Mouse (Mus musculus) forebrain, embryonic 12.5 days (tissue): ENCODE measurements around the gene Gm17657. TPM values are rescaled to one million over a fixed set of nuclear protein-coding genes. Genes with fewer than 3 reads are reported as not detected.
"Not testable (repeated sequence)": the region's sequence is repeated elsewhere in the genome, so short reads cannot be mapped to it uniquely, and the experiment has no call there.

Experiments used
- ATAC-seq: fragments of 200-750 bp; cut with Nextera tagmentation; 2 replicates; pipeline ENCODE4 v1.8.0; 2017; ENCODE audit warnings: moderate TSS enrichment; ENCODE audit not compliant: low FRiP score
- H3K27ac ChIP-seq: fragments of 300-500 bp; sonication (generic); 2 replicates; pipeline ENCODE4 v1.5.1; 2016; ENCODE audit warnings: mild to moderate bottlenecking
- H3K27me3 ChIP-seq: fragments of 300-500 bp; sonication (generic); 2 replicates; pipeline ENCODE4 v1.6.1; 2016; ENCODE audit warnings: mild to moderate bottlenecking
- H3K36me3 ChIP-seq: fragments of 300-500 bp; sonication (generic); replicated peaks from 2 replicates; pipeline ENCODE4 v1.6.1; 2016; ENCODE audit warnings: mild to moderate bottlenecking
- H3K4me1 ChIP-seq: fragments of 300-500 bp; sonication (generic); 2 replicates; pipeline ENCODE4 v1.6.1; 2016
- H3K4me2 ChIP-seq: fragments of 300-500 bp; sonication (generic); 2 replicates; pipeline ENCODE4 v1.6.1; 2016; ENCODE audit warnings: mild to moderate bottlenecking, moderate library complexity
- H3K4me3 ChIP-seq: fragments of 300-500 bp; sonication (generic); replicated peaks from 2 replicates; pipeline ENCODE4 v1.5.1; 2016; ENCODE audit warnings: mild to moderate bottlenecking
- H3K9ac ChIP-seq: fragments of 300-500 bp; sonication (generic); 2 replicates; pipeline ENCODE4 v1.6.1; 2016; ENCODE audit warnings: mild to moderate bottlenecking
- H3K9me3 ChIP-seq: fragments of 300-500 bp; sonication (generic); 2 replicates; pipeline ENCODE4 v1.6.1; 2016
- WGBS: fragments of 180-500 bp; shearing (Covaris S2); methylation state at CpG from one replicate; pipeline ENCODE4 v1.1.7; 2016; 5-methylcytosine and 5-hydroxymethylcytosine counted together
- polyA plus RNA-seq: library from polyadenylated mRNA; unstranded; fragments of >200 nt; fragmentation: Nextera tagmentation; extraction: Ambion mirVana; gene quantifications from 2 replicates; pipeline ENCODE4 v1.2.1, GENCODE M21; 2016

The Gm17657 gene
- polyA plus RNA-seq, 1 experiment from 2014 or later, result not detected

DNA sequence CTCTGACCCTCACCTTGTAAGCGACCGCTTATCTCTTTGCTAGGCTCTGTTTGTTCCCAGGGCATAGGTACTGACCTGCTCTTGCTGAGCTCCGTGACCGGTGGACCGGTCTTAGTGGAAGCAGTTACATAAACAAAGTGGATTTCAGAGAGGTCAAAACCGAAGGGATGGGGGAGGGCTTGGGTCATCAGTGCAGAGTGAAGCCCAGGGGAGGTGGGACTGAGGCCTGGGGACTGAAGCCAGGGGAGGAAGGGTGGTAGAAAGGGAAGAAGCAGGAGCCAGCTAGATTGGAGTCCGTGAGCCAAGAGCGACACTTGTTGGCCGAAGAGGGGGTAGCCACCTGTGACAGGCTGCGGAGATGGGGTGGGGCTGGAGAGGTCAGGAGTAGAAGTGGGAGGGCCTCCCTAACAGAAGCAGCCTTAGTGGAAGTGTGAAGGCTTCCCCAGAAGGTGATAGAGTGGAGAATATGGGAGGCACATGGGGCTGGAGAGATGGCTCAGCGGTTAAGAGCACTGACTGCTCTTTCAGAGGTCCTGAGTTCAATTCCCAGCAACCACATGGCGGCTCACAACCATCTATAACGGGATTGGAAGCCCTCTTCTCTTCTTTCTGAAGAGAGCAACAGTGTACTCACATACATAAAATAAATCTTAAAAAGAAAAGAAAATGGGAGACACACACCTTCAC lies 36.3 kb downstream of the Gm17657 start:
- ATAC-seq, result no peak
- H3K36me3 ChIP-seq, result no peaks in the 10 kb centered on the region
- no peak overlapping the region for H3K27ac ChIP-seq

DNA sequence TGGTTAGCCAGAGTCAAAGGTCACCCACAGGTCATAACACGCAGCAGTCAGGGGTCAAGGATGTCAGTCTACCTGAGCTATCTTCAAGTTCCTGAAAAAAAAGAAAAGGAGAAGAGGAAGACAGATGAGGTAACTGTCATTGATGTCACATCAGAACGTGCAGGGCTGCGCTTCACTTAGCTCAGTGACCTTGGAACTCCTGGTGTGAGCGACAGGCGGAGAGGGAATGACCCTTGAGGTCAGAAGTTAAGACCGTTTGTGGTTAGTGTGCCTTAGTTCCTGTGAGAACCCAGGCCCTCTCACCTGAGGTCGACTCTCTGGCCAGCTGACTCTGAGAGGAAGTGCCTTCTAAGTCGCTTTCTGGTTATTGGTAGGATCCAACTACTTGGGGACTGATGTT lies 38.7 kb downstream of the Gm17657 start:
- H3K4me2 ChIP-seq, result no peak overlapping the region
- no peaks in the 10 kb centered on the region; the same call in 1 of the 2 replicates for H3K4me1 ChIP-seq
- WGBS, result 67% methylated on average over 8 of the region's 8 CpGs
- no peak overlapping the region for H3K27ac ChIP-seq
- H3K9ac ChIP-seq, result no peak overlapping the region
- no peak overlapping the region for H3K4me3 ChIP-seq
- ATAC-seq, result no peak
- H3K36me3 ChIP-seq, result no peaks in the 10 kb centered on the region
- H3K9me3 ChIP-seq, result no peaks in the 10 kb centered on the region
- no peaks in the 10 kb centered on the region; the same call in 1 of the 2 replicates for H3K27me3 ChIP-seq

More for the DNA sequence above, 36.3 kb downstream of the Gm17657 start:
- no peaks in the 10 kb centered on the region; the same call in 1 of the 2 replicates for H3K4me1 ChIP-seq
- no peak overlapping the region for H3K4me2 ChIP-seq
- no peaks in the 10 kb centered on the region; the same call in 1 of the 2 replicates for H3K27me3 ChIP-seq
- no peak overlapping the region for H3K4me3 ChIP-seq
- no peaks in the 10 kb centered on the region for H3K9me3 ChIP-seq
- H3K9ac ChIP-seq, result no peak overlapping the region
- WGBS, result 39% methylated on average over 13 of the region's 13 CpGs

DNA sequence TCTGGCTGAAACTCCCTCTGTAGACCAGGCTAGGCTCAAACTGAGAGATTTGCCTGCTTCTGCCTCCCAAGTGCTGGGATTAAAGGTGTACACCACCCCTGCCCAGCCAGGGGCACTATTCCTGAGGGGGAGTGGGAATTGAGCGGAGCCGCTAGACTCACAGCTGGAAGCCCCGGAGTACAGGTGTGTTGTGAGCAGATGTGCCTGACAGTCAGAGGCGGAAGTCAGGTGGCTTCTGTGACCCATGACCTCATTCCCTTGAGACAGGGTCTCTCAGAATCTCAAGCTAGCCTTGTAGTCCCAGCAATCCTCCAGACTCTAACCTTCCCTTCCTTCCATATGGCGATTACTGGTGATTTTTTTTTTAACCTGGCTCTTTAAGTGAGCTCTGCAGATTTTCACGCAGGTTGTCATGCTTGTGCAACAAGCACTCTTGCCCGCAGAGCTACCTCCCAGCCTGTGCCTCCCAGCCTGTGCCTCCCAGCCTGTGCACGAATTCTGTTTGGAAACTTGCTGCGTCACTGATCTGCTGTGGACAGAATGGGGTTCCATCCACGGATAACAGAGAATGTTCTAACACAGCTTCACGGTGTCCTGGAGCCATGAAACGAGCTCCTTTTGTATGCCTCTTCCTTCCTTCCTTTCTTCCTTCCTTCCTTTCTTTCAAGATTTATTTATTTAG lies 40.4 kb downstream of the Gm17657 start:
- no peak overlapping the region for H3K9ac ChIP-seq
- no peak for ATAC-seq
- 79% methylated on average over 12 of the region's 12 CpGs for WGBS
- no peak overlapping the region for H3K4me2 ChIP-seq
- no peak overlapping the region for H3K4me3 ChIP-seq
- H3K9me3 ChIP-seq, result no peaks in the 10 kb centered on the region
- no peaks in the 10 kb centered on the region for H3K36me3 ChIP-seq
- no peaks in the 10 kb centered on the region; the same call in 1 of the 2 replicates for H3K4me1 ChIP-seq
- H3K27ac ChIP-seq, result no peak overlapping the region
- peaks cover 3% of the 10 kb centered on the region; the same call in 1 of the 2 replicates for H3K27me3 ChIP-seq

DNA sequence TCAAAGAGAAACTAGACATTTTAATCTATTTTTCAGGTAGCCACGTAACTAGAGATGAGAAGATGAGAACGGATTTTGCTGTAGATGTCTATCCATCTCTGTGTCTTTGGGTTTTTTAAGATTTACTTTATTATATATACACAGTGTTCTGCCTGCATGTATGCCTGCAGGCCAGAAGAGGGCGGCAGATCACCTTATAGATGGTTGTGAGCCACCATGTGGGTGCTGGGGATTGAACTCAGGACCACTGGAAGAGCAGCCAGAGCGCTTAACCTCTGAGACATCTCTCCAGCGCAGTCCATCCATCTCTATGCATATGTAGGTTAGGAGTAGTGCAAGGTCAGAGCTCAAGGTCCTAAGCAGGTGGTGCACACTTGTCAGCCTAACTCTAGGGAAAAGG lies 45.7 kb downstream of the Gm17657 start:
- Histone ChIP-seq H3K9ac (no peak overlapping the region), H3K27me3 (peaks cover 22% of the 10 kb centered on the region), H3K9me3 (no peaks in the 10 kb centered on the region), H3K36me3 (no peaks in the 10 kb centered on the region), H3K4me1 (no peaks in the 10 kb centered on the region), H3K4me2 (no peak overlapping the region), H3K27ac (no peak overlapping the region), H3K4me3 (no peak overlapping the region)
- no peak for ATAC-seq
- 78% methylated on average over 5 of the region's 5 CpGs for WGBS

DNA sequence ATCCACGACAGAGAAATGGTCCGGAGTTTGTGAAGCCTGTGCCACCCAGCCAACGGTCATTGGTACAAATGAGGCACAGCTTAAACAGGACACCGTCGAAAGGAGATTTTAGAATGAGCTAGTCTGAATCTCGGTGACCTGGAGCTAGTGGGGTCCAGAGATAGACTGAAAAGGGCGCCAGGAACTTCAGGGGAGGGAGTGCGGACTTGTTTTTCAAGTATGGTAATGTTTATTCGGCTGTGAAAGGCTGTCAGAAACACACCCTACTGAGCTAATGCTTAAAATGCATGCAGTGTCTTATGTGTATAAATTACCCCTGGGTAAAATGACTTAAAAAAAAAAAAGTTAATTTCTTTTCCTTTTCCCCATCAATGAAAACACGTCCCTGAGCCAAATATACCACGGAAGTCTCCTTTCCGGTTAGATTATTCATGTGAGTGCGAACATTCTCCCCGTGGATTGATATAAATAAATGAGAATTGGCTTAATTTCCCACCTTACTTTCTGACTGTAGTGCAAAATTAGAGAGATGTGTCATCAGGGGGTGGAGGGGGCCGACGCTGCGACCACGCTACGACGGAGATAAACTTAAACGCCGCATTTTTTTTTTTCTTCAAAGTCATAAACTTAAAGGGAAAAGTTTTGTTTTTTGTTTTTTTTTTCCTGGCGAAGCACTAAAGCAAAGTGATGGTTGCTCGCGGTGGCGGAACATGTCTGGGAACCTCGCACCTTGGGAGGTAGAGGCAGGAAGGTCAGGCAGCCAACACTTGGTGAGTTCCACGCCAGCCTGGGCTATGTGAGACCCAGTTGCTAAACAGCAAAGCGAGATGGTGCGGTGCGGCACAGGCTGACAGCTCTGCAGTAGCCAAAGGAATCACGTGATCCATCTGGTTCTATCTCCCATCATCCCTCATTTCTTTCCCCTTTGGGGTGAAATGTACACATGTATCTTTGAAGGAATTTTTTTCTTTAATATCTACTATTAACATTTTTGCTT lies 46.5 kb downstream of the Gm17657 start:
- peaks cover 22% of the 10 kb centered on the region for H3K27me3 ChIP-seq
- no peak overlapping the region for H3K9ac ChIP-seq
- no peak for ATAC-seq
- no peaks in the 10 kb centered on the region for H3K9me3 ChIP-seq
- H3K4me2 ChIP-seq, result no peak overlapping the region; the same call in 1 of the 2 replicates
- H3K4me3 ChIP-seq, result no peak overlapping the region
- H3K27ac ChIP-seq, result no peak overlapping the region
- H3K36me3 ChIP-seq, result no peaks in the 10 kb centered on the region
- H3K4me1 ChIP-seq, result no peaks in the 10 kb centered on the region
- WGBS, result 26% methylated on average over 32 of the region's 32 CpGs

DNA sequence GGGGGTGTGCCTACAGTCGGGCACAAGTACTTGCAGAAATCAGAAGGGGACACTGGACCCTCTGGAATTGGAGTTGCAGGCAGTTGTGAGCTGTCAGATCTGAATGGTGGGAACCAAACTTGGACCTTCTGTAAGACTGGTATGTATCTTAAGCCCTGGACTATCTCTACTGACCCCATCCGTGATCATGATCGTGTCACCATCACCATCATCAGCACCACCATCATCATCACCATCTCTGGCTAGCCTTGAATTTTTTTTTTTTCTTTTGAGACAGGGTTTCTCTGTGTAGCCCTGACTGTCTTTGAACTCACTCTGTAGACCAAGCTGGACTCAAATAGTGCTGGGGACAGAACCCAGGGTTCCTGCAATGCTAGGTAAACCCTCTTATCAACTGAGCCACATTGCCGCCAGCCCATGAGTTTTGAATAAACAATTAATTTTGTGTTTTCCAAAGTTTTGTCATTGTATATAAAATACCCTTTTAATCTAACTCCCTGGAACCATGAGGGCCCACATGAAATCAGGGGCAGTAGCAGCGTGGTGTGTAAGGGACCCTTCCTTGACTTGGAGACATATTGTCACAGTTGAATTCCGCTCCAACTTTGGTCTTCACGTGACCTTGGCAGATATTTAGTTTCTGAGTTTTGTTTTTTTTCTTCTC lies 47.3 kb downstream of the Gm17657 start:
- ATAC-seq, result no peak
- H3K27me3 ChIP-seq, result peaks cover 22% of the 10 kb centered on the region
- H3K9ac ChIP-seq, result no peak overlapping the region
- H3K9me3 ChIP-seq, result no peaks in the 10 kb centered on the region
- no peak overlapping the region for H3K4me2 ChIP-seq
- no peak overlapping the region for H3K27ac ChIP-seq
- H3K4me1 ChIP-seq, result no peaks in the 10 kb centered on the region
- H3K4me3 ChIP-seq, result no peak overlapping the region
- WGBS, result 82% methylated on average over 7 of the region's 7 CpGs
- H3K36me3 ChIP-seq, result no peaks in the 10 kb centered on the region

DNA sequence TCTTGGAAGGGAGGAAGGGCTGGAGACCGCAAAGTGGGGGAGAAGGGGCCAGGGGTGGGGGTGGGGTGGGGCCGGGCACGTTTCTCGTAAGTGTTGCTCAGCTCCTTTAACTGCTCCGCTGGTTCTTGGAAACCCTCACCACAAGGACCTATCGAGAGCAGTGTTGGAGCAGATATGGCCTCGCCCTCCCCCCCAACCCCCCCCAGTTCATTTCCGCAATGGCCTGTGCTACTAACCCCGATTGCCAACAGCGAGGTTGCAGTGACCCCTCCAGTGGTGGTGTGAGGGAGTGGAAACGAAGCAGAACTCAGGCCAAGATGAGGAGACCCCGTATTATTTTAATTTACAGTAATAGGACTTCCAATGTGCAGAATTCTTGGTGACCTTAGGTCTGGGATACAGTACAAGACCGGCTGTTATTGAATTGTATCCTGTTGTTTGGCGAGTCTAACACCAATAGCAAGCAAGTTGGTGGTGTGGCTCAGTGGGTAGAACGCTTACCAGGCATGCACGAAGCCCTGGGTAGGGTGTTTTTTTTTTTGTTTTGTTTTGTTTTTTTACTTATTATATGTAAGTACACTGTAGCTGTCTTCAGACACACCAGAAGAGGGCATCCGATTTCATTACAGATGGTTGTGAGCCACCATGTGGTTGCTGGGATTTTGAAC lies 48.5 kb downstream of the Gm17657 start:
- WGBS, result 88% methylated on average over 17 of the region's 17 CpGs
- Histone ChIP-seq H3K27ac (no peak overlapping the region), H3K27me3 (peaks cover 22% of the 10 kb centered on the region), H3K36me3 (0 out of 2 replicates have a peak, but pooled peaks cover 2% of the 10 kb centered on the region), H3K9me3 (no peaks in the 10 kb centered on the region), H3K9ac (no peak overlapping the region), H3K4me2 (no peak overlapping the region), H3K4me1 (no peaks in the 10 kb centered on the region), H3K4me3 (no peak overlapping the region)
- ATAC-seq, result no peak

DNA sequence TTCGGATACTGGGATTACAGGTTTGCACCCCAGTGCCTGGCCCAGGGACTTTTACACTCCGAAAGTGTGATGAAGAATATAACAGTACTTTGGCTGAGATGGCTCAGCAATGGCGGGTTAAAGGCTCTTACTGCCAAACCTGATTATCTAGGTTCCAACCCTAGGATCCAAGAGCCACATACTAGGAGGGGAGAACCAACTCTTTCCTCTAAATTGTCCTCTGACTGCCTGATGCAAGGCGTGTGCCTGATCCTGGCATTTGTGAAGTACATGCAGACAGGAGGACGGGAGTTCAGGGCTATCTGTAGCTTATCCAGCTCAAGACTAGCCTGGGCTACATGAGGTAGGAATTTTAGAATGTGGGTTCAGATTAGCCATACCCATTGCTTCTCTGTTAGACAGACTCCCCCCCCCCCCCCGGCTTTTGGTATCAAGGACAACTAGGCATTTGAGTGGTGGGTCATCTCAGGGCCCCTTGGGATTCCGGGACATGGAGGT lies 49.1 kb downstream of the Gm17657 start:
- no peak overlapping the region for H3K4me3 ChIP-seq

DNA sequence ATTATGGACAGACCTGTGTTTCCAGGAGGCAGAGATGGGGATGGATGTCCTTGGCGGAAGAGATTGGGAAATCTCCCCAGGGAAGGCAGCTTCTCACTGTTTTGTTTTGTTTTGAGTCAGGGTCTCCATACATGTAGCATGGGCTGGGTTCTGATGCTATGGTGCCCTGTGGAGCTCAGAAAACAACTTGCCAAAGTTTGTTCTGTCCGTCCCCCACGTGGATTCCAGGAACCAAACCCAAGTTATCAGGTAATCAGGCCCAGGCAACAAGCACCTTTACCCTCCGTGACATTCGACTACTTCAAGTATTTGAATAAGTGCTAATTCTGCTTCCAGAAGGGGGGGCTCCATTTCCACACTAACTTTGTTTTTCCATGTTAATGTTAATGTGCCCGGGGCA lies 49.9 kb downstream of the Gm17657 start:
- Histone ChIP-seq H3K9ac (no peak overlapping the region), H3K4me3 (no peak overlapping the region), H3K9me3 (no peaks in the 10 kb centered on the region), H3K27ac (no peak overlapping the region), H3K4me2 (no peak overlapping the region), H3K27me3 (peaks cover 22% of the 10 kb centered on the region), H3K36me3 (peaks cover 6% of the 10 kb centered on the region), H3K4me1 (peaks cover 3% of the 10 kb centered on the region)
- 83% methylated on average over 6 of the region's 6 CpGs for WGBS
- ATAC-seq, result no peak

More for the DNA sequence above, 49.1 kb downstream of the Gm17657 start:
- H3K4me2 ChIP-seq, result no peak overlapping the region
- H3K27ac ChIP-seq, result no peak overlapping the region
- 0 out of 2 replicates have a peak, but pooled peaks cover 2% of the 10 kb centered on the region for H3K36me3 ChIP-seq
- peaks cover 22% of the 10 kb centered on the region for H3K27me3 ChIP-seq
- WGBS, result 75% methylated on average over 7 of the region's 7 CpGs
- H3K9me3 ChIP-seq, result no peaks in the 10 kb centered on the region
- H3K4me1 ChIP-seq, result no peaks in the 10 kb centered on the region
- no peak for ATAC-seq
- H3K9ac ChIP-seq, result no peak overlapping the region

DNA sequence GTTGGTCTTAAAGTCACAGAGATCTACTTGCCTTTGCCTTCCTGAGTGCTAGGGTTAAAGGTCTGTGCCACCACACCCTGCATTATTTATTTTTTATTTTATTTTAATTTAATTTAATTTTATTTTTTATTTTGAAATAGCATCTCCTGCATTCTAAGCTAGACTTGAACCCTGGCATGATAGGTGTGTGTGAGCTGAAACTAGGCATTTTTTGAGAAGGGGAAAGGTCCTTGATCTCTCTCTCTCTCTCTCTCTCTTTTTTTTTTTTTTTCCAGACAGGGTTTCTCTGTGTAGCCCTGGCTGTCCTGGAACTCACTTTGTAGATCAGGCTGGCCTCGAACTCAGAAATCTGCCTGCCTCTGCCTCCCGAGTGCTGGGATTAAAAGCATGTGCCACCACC lies 50.5 kb downstream of the Gm17657 start:
- not testable (repeated sequence) for H3K4me3 ChIP-seq, H3K4me2 ChIP-seq, ATAC-seq, H3K27ac ChIP-seq, H3K9ac ChIP-seq, H3K4me1 ChIP-seq, H3K9me3 ChIP-seq
- H3K36me3 ChIP-seq, result peaks cover 12% of the 10 kb centered on the region
- 89% methylated on average over 2 of the region's 2 CpGs for WGBS
- H3K27me3 ChIP-seq, result peaks cover 17% of the 10 kb centered on the region

DNA sequence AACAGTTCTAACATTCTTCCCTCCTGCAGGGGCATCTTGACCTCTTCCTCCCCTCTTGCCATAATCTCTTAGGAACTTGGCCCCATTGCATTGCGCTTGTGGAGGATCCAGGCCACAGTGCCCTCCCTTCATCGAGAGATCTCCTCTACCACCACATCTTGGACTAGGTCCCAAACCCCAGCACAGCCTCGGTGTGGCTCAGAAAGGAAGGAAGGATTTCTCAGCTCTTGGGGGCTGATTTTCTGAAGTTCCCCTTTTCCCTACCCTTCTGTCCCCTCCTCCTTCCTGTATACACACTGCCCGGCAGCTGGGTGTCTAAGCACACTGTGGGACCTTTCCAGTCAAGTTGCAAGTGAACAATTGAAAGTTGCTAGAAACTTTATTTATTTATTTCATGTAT lies 51.4 kb downstream of the Gm17657 start:
- Histone ChIP-seq H3K9ac (no peak overlapping the region), H3K9me3 (no peaks in the 10 kb centered on the region), H3K27ac (no peak overlapping the region), H3K4me2 (no peak overlapping the region), H3K4me3 (no peak overlapping the region), H3K36me3 (peaks cover 17% of the 10 kb centered on the region), H3K27me3 (peaks cover 14% of the 10 kb centered on the region), H3K4me1 (peaks cover 14% of the 10 kb centered on the region)
- no peak for ATAC-seq
- WGBS, result 73% methylated on average over 4 of the region's 4 CpGs
